Mouse (Mus musculus) cerebellum, adult 2 months (tissue): ENCODE data around the gene Thsd4. TPM values are rescaled to one million over a fixed set of nuclear protein-coding genes. Genes with fewer than 3 reads are reported as not detected.
"Not testable (repeated sequence)": the region's sequence is repeated elsewhere in the genome, so short reads cannot be mapped to it uniquely, and the experiment has no call there.

Experiments
- DNase-seq, 2 experiments: peaks; one replicate each; pipeline ENCODE4 v3.0.0; 2021
- H3K27ac ChIP-seq: fragments of 200-500 bp; 2 replicates; pipeline ENCODE4 v1.5.1; 2012; ENCODE audit warnings: low read length, control low read depth, inconsistent platforms; ENCODE audit not compliant: insufficient read depth
- H3K27me3 ChIP-seq: fragments of 200-500 bp; 2 replicates; pipeline ENCODE4 v1.6.1; 2012; ENCODE audit warnings: inconsistent platforms, mild to moderate bottlenecking, low read length, moderate library complexity; ENCODE audit not compliant: control insufficient read depth, insufficient read depth
- H3K4me1 ChIP-seq: fragments of 200-500 bp; 2 replicates; pipeline ENCODE4 v1.6.1; 2011; ENCODE audit warnings: low read length; ENCODE audit not compliant: control insufficient read depth, insufficient read depth
- H3K4me3 ChIP-seq: fragments of 200-500 bp; replicated peaks from 2 replicates; pipeline ENCODE3; 2011; ENCODE audit warnings: mild to moderate bottlenecking, low read depth, low read length, control low read depth; ENCODE audit not compliant: insufficient read depth
- CTCF ChIP-seq: fragments of 200-500 bp; IDR thresholded peaks from 2 replicates; pipeline ENCODE4 v1.5.1; 2011; ENCODE audit warnings: low read depth, mild to moderate bottlenecking, control low read depth, low read length, moderate library complexity, borderline replicate concordance; ENCODE audit not compliant: insufficient read depth
- POLR2A ChIP-seq: fragments of 200-500 bp; IDR thresholded peaks from 2 replicates; pipeline ENCODE4 v1.6.1; 2011; ENCODE audit warnings: low read length, control low read depth, borderline replicate concordance; ENCODE audit not compliant: insufficient read depth
- WGBS: fragments of 180-500 bp; shearing (Covaris S2); methylation state at CpG from one replicate; pipeline ENCODE4 v1.1.7; 2018; 5-methylcytosine and 5-hydroxymethylcytosine counted together
- polyA plus RNA-seq: library from polyadenylated mRNA; depleted of rRNA; stranded (reverse); fragments of >200 nt; gene quantifications from 2 replicates; pipeline ENCODE4 v1.2.3, GENCODE M21; 2012

The Thsd4 gene
- polyA plus RNA-seq, 1 experiment: 2.7 TPM

DNA sequence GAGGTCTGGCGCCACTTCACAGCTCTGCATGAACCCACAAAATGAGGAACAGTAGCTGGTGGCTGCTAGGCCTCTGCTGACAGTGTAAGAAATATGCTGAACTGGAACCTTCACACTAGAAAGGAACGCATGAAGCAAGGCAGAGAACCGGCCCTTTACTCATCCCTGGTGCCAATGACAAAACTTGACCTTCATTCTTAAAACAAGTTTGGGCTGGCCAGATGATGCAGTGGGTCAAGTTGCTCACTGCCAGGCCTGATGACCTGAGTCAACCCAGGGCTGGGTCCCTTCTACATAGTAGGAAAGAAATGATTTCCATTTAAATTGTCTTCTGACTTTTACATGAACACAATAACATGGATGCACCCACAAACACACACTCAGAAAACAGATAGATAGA, 340.9 kb downstream of the Thsd4 start:
- Histone ChIP-seq H3K27me3 (no peaks in the 10 kb centered on the region), H3K27ac (no peak overlapping the region), H3K4me3 (no peak overlapping the region), H3K4me1 (no peaks in the 10 kb centered on the region)
- 92% methylated on average over 3 of the region's 3 CpGs for WGBS
- TF ChIP-seq CTCF (no peak), POLR2A (no peak)
- DNase-seq: no peak

DNA sequence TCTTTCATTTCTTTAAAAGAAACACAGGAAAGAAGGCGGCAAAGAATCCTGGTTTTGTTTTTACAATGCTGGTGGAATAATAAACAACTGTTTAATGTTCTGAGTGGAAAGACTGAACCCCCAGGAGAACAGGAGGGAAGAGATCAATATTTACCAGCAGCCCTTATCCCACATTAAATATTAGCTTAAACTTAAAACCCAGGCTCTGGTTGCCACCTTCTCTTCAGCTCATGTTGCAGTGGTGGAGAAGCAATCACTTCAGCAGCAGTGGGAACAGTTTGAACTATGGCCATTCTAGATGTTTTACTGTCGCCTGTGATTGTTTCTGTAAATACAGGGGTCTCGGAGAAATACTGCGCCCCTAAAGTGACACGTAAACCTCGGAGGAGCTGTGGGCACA, 341.7 kb downstream of the Thsd4 start:
- H3K27me3 ChIP-seq: no peaks in the 10 kb centered on the region
- no peak for DNase-seq
- no peak for TF ChIP-seq CTCF
- no peak for TF ChIP-seq POLR2A
- H3K4me1 ChIP-seq: no peaks in the 10 kb centered on the region
- no peak overlapping the region for H3K4me3 ChIP-seq
- 92% methylated on average over 6 of the region's 6 CpGs for WGBS
- H3K27ac ChIP-seq: no peak overlapping the region

DNA sequence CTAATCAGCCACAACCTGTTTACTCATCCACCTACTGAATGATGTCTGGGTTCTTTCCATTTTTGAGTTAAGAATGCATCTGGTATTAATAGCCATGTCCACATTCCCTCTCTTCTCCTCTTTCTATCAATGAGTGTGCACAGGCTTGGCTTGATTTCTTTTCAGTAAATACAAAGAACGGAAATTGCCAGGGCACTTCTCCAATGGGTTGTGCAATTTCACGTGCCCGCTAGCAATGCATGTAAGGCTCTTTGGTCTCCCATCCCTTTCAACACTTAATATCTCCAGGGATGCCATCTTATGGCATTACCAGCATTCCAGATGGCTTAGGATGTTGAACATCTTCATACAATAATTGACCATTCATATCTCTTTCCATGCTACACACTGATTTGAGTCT, 345.5 kb downstream of the Thsd4 start:
- no peak overlapping the region for H3K4me3 ChIP-seq
- DNase-seq: no peak
- no peaks in the 10 kb centered on the region for H3K27me3 ChIP-seq
- H3K27ac ChIP-seq: no peak overlapping the region
- peaks cover 9% of the 10 kb centered on the region for H3K4me1 ChIP-seq
- WGBS: 88% methylated on average over 3 of the region's 3 CpGs
- TF ChIP-seq CTCF: no peak
- no peak for TF ChIP-seq POLR2A

- 16% methylated on average over 9 of the region's 9 CpGs for WGBS
- not testable (repeated sequence) for H3K4me3 ChIP-seq, H3K27ac ChIP-seq, H3K27me3 ChIP-seq, H3K4me1 ChIP-seq
- DNase-seq: peak; percentile 25 to 60
These were observed 349.3 kb downstream of the Thsd4 start for GRCm38 (mm10) chr9:60172459-60173060.

GRCm38 (mm10) chr9:60166990-60167389, 354.9 kb downstream of the Thsd4 start:
- WGBS: 75% methylated on average over 4 of the region's 4 CpGs
- TF ChIP-seq CTCF (peak; percentile 29; the same call in 1 of the 2 replicates), POLR2A (no peak)
- H3K27me3 ChIP-seq: no peaks in the 10 kb centered on the region
- H3K4me3 ChIP-seq: no peak overlapping the region
- no peak for DNase-seq
- H3K4me1 ChIP-seq: 0 out of 2 replicates have a peak, but pooled peaks cover 4% of the 10 kb centered on the region
- no peak overlapping the region for H3K27ac ChIP-seq

- WGBS: 36% methylated on average over 5 of the region's 5 CpGs
These were observed 361.0 kb downstream of the Thsd4 start for GRCm38 (mm10) chr9:60160855-60161254.

DNA sequence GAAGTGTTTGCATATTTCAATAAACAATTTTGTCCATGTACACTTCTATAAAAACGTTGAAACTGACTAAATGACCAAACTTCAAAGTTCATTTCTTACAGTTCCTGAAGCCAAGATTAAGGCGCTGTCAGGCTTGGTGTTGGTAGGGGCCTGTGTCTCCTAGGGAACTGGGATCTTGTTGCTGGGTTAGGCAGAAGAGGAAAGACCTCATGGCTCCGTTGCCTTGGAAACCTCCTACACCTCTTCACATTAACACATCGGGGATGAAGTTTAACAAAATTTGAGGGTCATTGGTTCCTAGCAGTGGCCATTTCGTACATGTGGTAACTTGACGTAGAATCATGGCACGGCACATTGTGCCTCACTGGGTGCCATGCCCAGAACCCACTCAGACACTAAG, 361.7 kb downstream of the Thsd4 start:
- Histone ChIP-seq H3K27ac (no peak overlapping the region), H3K4me1 (peaks cover 7% of the 10 kb centered on the region), H3K27me3 (no peaks in the 10 kb centered on the region), H3K4me3 (no peak overlapping the region)
- 68% methylated on average over 7 of the region's 7 CpGs for WGBS
- DNase-seq: no peak
- TF ChIP-seq CTCF (no peak), POLR2A (no peak)

More at GRCm38 (mm10) chr9:60160855-60161254, 361.0 kb downstream of the Thsd4 start:
- Histone ChIP-seq H3K4me1 (peaks cover 7% of the 10 kb centered on the region), H3K27me3 (no peaks in the 10 kb centered on the region), H3K4me3 (no peak overlapping the region), H3K27ac (no peak overlapping the region)
- TF ChIP-seq POLR2A (no peak), CTCF (no peak)
- no peak for DNase-seq

DNA sequence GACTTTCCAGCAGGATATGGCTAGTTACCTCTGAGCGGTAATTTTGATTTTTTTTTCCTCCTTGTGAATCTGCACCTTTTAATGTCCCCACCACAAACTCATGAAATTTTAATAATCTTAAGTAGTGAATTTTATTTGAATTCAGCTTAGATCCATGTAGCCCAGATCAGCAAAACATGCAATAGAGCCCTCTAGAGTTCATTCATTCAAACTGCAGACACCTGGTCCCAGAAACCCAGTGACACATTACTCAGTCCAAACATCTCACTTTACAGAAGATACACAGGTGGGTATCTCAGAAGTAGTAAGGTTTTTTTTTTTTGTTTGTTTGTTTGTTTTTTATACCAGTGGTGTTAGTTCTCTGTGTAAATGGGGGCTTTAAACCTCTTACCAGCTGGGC, 368.9 kb downstream of the Thsd4 start:
- Histone ChIP-seq H3K27me3 (no peaks in the 10 kb centered on the region), H3K4me1 (peaks cover 3% of the 10 kb centered on the region), H3K27ac (no peak overlapping the region), H3K4me3 (no peak overlapping the region)
- TF ChIP-seq CTCF (no peak), POLR2A (no peak)
- no peak for DNase-seq
- 90% methylated on average over 1 of the region's 1 CpGs for WGBS
